Mouse (Mus musculus) erythroblast, embryonic 14.5 days (primary cell): Measurements from ENCODE around the gene Apba1.

Experiments
- GATA1 ChIP-seq: IDR thresholded peaks from 2 replicates; pipeline ENCODE4 v1.6.1; 2012; ENCODE audit warnings: low read length, inconsistent platforms, mixed read lengths
- TAL1 ChIP-seq: IDR thresholded peaks from 3 replicates; pipeline ENCODE4 v1.6.1; 2012; ENCODE audit warnings: low read length, inconsistent platforms, mixed read lengths

GRCm38 (mm10) chr19:23822497-23822896 lies 63.8 kb downstream of the Apba1 start:
- TF ChIP-seq GATA1 (no peak), TAL1 (no peak)
